Mouse (Mus musculus): ENCODE results near the gene Bag6.

Bag6 gene

DNA sequence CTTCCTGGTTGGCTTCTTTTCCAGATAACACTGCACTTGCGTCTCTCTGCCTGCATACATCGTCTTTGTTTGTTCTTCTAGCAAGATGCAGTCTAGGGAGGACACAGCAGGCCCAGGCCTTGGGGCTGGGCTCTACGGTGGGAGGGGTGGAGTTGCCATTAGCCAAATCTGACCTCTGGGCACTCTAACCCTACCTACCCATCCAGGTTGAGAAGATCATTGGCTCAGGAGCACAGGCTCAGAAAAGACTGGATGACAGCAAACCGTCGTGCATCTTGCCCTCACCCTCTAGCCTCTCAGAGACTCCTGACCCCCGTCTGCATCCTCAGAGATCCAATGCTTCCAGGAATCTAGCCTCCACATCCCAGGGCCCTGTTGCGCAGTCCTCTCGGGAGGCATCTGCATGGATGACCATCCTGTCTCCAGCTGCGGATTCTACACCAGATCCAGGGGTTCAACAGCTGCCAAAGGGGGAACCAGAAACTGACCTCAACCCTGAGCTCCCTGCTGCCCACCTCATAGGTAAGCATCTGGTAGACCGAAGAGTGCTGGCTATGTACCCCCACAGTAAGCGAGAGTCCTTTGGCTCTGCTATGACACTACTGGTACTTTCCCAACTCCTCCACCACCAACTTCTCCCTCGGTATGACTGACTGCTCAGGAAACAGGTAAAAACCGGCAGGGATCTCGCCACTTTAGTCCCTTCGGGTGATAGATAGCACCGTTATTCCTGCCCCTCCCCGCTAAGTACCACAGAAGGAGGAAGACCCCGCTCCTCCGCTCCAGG is 60.1 kb downstream of the Bag6 start:
- no peak for DNase-seq (ENCODE audit: low spot score in 2 of 2)

DNA sequence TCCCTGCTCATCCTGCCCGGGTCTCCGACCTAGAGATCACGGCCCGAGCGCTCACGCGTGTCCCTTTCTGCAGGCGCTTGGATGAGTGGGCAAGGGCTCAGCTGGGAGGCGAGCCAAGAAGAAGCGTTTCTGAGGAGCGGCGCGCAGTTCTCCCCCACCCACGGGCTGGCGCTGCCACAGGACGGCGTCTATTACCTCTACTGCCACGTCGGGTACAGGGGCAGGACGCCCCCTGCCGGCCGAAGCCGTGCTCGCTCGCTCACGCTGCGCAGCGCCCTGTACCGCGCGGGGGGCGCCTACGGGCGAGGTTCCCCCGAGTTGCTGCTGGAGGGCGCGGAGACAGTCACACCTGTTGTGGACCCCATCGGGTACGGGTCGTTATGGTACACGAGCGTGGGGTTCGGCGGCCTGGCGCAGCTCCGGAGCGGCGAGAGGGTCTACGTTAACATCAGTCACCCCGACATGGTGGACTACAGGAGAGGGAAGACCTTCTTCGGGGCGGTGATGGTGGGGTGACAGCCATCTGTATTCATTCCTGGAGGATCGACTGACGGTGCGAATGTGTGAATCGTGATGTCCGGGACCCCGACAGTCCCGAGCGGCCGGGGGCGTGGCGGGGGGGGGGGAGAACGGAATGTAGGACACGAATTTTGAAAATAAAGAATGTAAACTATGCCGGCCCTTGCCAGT is 60.8 kb downstream of the Bag6 start:
- peak; percentile 73 to 77 for DNase-seq (ENCODE audit: low spot score in 2 of 2)

DNA sequence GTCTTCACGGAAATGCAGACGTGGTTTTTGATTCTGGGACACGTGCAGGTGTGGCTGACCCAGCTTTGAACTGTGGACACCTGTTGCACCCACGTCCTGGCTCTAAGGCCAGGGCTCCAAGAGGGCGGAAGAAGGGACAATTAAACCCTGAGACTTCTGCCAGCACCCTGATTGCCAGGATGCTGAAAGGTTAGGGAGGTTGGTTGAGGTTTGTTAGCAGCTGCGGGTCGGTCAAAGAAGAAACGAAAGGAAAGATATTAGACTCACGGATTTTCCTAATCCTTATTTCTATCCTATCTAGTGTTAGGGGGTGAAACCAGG is 61.3 kb downstream of the Bag6 start:
- DNase-seq (ENCODE audit: low spot score in 2 of 2), result no peak
